Mouse (Mus musculus) testis, adult 2 months (tissue): ENCODE measurements at regions not wholly inside any gene's neighbourhood (a gene's known extent, or its start where the extent isn't known, plus 50 kb on each side); places are given as distances from the start of the nearest gene placed in this dataset.

Experiments
- CTCF ChIP-seq: fragments of 200-500 bp; IDR thresholded peaks from 2 replicates; pipeline ENCODE4 v1.5.1; 2012; ENCODE audit warnings: low read depth, mild to moderate bottlenecking, inconsistent platforms, low read length, moderate library complexity; ENCODE audit not compliant: control insufficient read depth, insufficient read depth, insufficient replicate concordance
- POLR2A ChIP-seq: fragments of 200-500 bp; IDR thresholded peaks from 2 replicates; pipeline ENCODE4 v1.6.1; 2012; ENCODE audit warnings: low read depth, mild to moderate bottlenecking, inconsistent platforms, low read length, moderate library complexity; ENCODE audit not compliant: control insufficient read depth

- TF ChIP-seq CTCF (no peak), POLR2A (no peak)
These were observed 132.8 kb upstream of the Gas1 start for GRCm38 (mm10) chr13:60309926-60310325.
